Mouse (Mus musculus) CH12.LX (cell line): ENCODE measurements around the gene Bnipl.

ENCODE experiments used
- CHD2 ChIP-seq: IDR thresholded peaks from 2 replicates; pipeline ENCODE4 v1.6.1; 2011; ENCODE audit warnings: low read length, improper control_type of control experiment
- CTCF ChIP-seq, 2 experiments: IDR thresholded peaks in 1 of 2; conservative IDR thresholded peaks in 1 of 2; 2 replicates each; pipeline ENCODE4 v1.5.1; 2011 to 2012; ENCODE audit warnings: low read depth in 2 of 2, low read length in 2 of 2, improper control_type of control experiment in 1 of 2, inconsistent platforms in 1 of 2, mild to moderate bottlenecking in 1 of 2, moderate library complexity in 1 of 2
- EP300 ChIP-seq: IDR thresholded peaks from 2 replicates; pipeline ENCODE4 v1.6.1; 2011; ENCODE audit warnings: low read length, improper control_type of control experiment
- MAX ChIP-seq: IDR thresholded peaks from 2 replicates; pipeline ENCODE4 v1.6.1; 2011; ENCODE audit warnings: low read length, improper control_type of control experiment
- POLR2A ChIP-seq: IDR thresholded peaks from 2 replicates; pipeline ENCODE4 v1.6.1; 2011; ENCODE audit warnings: low read depth, mild to moderate bottlenecking, improper control_type of control experiment, low read length
- SMC3 ChIP-seq: IDR thresholded peaks from 2 replicates; pipeline ENCODE4 v1.6.1; 2011; ENCODE audit warnings: low read depth, low read length, improper control_type of control experiment
- ZNF384 ChIP-seq: IDR thresholded peaks from 2 replicates; pipeline ENCODE4 v1.6.1; 2012; ENCODE audit warnings: low read depth, low read length, improper control_type of control experiment, inconsistent platforms

- TF ChIP-seq MAX (no peak), POLR2A (no peak), CTCF (conservative IDR thresholded peaks at IDR 0.05 in 1 of 2, IDR thresholded peaks at IDR 0.05 in 1 of 2; ENCODE audit: low read depth in 2 of 2, low read length in 2 of 2) (no peak), ZNF384 (no peak), SMC3 (no peak), EP300 (no peak), CHD2 (no peak)
Observed at GRCm38 (mm10) chr3:95213609-95213975, 37.4 kb downstream of the Bnipl start.
